Mouse (Mus musculus) hindbrain, embryonic 14.5 days (tissue): ENCODE measurements at regions not wholly inside any gene's neighbourhood (a gene's known extent, or its start where the extent isn't known, plus 50 kb on each side); places are given as distances from the start of the nearest gene placed in this dataset.
A peak's percentile ranks its signal among the peaks of the same experiment; 100 is the strongest.

Experiments used
- ATAC-seq: fragments of 200-750 bp; cut with Nextera tagmentation; 2 replicates; pipeline ENCODE4 v1.8.0; 2017; ENCODE audit warnings: moderate number of reproducible peaks, mild to moderate bottlenecking, moderate TSS enrichment, moderate library complexity; ENCODE audit not compliant: low FRiP score
- DNase-seq: peaks from one replicate; pipeline ENCODE4 v3.0.0-alpha.2; 2015; ENCODE audit warnings: low spot score
- H3K27ac ChIP-seq: fragments of 300-500 bp; sonication (generic); 2 replicates; pipeline ENCODE4 v1.5.1; 2014; ENCODE audit warnings: mild to moderate bottlenecking, moderate library complexity
- H3K27me3 ChIP-seq: fragments of 300-500 bp; sonication (generic); 2 replicates; pipeline ENCODE4 v1.6.1; 2014; ENCODE audit warnings: mild to moderate bottlenecking, low read length, mixed read lengths; ENCODE audit not compliant: control insufficient read depth, insufficient read depth
- H3K36me3 ChIP-seq: fragments of 300-500 bp; sonication (generic); replicated peaks from 2 replicates; pipeline ENCODE4 v1.6.1; 2014; ENCODE audit not compliant: control insufficient read depth, insufficient read depth
- H3K4me1 ChIP-seq: fragments of 300-500 bp; sonication (generic); replicated peaks from 2 replicates; pipeline ENCODE4 v1.6.1; 2014; ENCODE audit warnings: antibody characterized with exemption, low read length, mixed read lengths; ENCODE audit not compliant: control insufficient read depth, insufficient read depth
- H3K4me2 ChIP-seq: fragments of 300-500 bp; sonication (generic); replicated peaks from 2 replicates; pipeline ENCODE4 v1.6.1; 2014; ENCODE audit warnings: mild to moderate bottlenecking, moderate library complexity
- H3K4me3 ChIP-seq: fragments of 300-500 bp; sonication (generic); replicated peaks from 2 replicates; pipeline ENCODE4 v1.5.1; 2014; ENCODE audit warnings: mild to moderate bottlenecking, low read length
- H3K9ac ChIP-seq: fragments of 300-500 bp; sonication (generic); 2 replicates; pipeline ENCODE4 v1.6.1; 2014
- H3K9me3 ChIP-seq: fragments of 300-500 bp; sonication (generic); 2 replicates; pipeline ENCODE4 v1.6.1; 2016; ENCODE audit warnings: low read length; ENCODE audit not compliant: control insufficient read depth
- WGBS: fragments of 180-500 bp; shearing (Covaris S2); extraction: QIAGEN DNeasy Blood & Tissue Kit; methylation state at CpG from one replicate; pipeline ENCODE4 v1.1.7; 2014; 5-methylcytosine and 5-hydroxymethylcytosine counted together

DNA sequence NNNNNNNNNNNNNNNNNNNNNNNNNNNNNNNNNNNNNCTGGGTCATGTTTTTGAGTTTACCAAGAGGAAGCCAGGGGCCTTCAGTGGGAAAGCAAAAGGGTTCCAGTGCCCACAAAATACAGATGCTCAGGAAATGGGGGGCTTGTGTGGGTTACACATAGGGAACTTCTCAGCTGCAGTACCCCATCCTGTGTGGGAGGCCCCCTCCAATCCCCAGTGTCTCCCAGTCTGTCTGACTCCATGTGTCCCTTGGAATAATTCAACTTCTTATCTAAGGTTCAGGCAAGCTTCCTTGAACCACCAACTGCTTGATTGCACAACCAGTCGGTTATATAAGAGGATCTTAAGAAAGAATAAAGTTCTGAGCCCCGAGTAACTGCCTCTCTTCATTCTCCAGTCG lies 156.0 kb downstream of the Kit start:
- Histone ChIP-seq H3K27ac (no peak overlapping the region), H3K27me3 (no peaks in the 10 kb centered on the region), H3K4me2 (no peak overlapping the region), H3K9ac (no peak overlapping the region), H3K36me3 (no peaks in the 10 kb centered on the region), H3K4me1 (0 out of 2 replicates have a peak, but pooled peaks cover 4% of the 10 kb centered on the region), H3K4me3 (no peak overlapping the region), H3K9me3 (no peaks in the 10 kb centered on the region)
- 77% methylated on average over 3 of the region's 3 CpGs for WGBS
- DNase-seq (no peak), ATAC-seq (no peak)

DNA sequence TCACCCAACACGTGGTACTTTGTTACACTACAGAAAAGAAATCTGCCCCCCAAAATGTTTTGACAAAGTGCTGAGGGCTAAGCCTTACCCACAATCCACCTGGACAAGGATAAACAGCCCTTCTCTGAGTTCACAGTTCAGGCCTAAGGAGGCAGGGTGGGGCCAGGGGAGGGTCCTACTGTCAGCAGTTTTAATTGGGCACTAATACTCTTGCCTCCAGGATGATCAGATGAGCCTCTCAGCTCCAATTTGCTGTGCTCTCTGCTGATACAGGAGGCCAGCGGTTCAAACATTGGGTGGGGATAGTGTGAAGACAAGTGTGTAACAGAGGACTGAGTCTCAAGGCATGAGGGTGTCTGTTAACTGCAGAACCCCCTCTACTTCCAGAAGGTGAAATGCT lies 146.6 kb downstream of the Kit start:
- DNase-seq (no peak), ATAC-seq (no peak)
- no peak overlapping the region for H3K27ac ChIP-seq
- H3K4me3 ChIP-seq: no peak overlapping the region
- no peaks in the 10 kb centered on the region for H3K4me1 ChIP-seq
- WGBS: 88% methylated on average over 2 of the region's 2 CpGs
- H3K36me3 ChIP-seq: no peaks in the 10 kb centered on the region
- no peak overlapping the region for H3K4me2 ChIP-seq
- H3K9me3 ChIP-seq: no peaks in the 10 kb centered on the region
- no peaks in the 10 kb centered on the region for H3K27me3 ChIP-seq
- H3K9ac ChIP-seq: no peak overlapping the region

DNA sequence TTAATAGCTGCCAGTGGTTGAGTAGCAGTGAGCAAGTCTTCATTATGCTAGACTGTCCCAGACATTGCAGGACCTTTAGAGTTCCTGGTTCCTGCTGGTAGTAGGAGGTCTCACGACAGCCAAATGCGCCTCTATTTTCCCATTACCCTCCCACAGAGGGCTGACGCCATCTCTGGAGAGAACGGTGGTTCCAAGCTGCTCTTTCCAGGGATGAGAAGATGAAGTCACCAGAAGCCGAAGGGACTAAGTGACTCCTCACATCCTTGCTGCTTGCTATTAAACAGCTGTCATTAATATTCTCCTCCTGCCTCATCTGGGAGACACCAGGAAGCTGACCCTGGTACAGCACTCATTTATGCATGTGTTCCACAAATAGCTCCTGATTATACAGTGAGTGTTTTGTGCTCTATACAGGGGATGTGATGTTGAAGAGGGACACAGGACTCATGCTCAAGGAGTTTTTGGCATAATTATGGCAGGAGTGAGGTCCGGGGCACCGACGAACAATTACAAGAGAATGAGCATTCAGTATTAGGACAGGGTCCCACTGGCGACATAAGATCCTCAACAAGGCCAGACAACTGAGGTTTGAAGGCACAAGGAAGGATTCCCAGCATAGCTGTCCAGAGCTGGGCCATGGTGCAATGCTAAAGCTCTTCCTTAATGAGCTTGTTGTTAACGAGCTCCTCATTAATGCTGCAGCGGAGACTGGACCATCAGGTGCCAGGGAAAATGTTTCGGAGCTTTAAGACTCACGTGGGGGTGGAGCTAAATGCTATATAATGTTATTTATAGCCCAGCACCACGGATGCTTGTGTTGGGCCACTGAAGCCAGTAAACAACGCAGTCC lies 145.6 kb downstream of the Kit start:
- no peak overlapping the region for H3K27ac ChIP-seq
- no peaks in the 10 kb centered on the region for H3K4me1 ChIP-seq
- H3K9ac ChIP-seq: no peak overlapping the region
- DNase-seq (no peak), ATAC-seq (peak; percentile 24; the same call in 1 of the 2 replicates)
- H3K36me3 ChIP-seq: no peaks in the 10 kb centered on the region
- no peak overlapping the region for H3K4me3 ChIP-seq
- no peak overlapping the region for H3K4me2 ChIP-seq
- WGBS: 67% methylated on average over 15 of the region's 15 CpGs
- no peaks in the 10 kb centered on the region for H3K9me3 ChIP-seq
- H3K27me3 ChIP-seq: no peaks in the 10 kb centered on the region

DNA sequence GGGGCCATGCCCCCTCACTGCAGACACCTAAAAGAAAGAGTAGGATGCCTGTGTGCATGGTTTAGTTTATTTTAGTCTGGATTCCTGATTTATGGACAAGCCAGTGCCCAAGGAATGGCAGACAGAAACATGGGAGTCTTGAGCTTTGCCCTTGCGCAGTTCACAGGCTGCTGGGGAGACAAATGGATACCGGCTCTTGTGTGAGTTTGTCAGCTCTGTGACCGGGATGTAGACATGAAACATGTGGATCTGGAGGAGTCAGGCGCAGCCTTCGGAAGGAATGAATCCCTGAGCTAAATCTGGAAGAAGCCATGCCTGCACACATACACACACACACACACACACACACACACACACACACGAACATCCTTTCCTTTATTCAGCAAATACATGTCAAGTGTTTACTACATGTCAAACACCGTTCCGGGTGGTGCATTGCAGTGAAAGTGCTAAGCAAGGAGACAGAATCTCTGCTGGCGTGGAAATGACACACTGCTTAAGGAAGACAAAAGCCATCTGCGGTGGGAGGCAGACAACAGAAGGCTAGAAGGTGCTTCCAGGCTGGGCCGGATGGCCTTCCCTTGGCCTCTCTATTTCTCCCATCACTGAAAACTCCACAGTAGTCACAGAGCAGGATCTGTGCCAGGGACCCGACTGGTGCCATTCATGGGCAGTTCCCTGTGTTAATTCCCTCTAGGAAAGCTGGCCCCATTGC lies 144.0 kb downstream of the Kit start:
- no peak overlapping the region for H3K27ac ChIP-seq
- WGBS: 66% methylated on average over 12 of the region's 12 CpGs
- H3K27me3 ChIP-seq: no peaks in the 10 kb centered on the region
- no peaks in the 10 kb centered on the region for H3K4me1 ChIP-seq
- H3K4me3 ChIP-seq: no peak overlapping the region
- no peaks in the 10 kb centered on the region for H3K9me3 ChIP-seq
- no peak for DNase-seq
- peak; percentile 37; the same call in 1 of the 2 replicates for ATAC-seq
- H3K9ac ChIP-seq: no peak overlapping the region
- no peak overlapping the region for H3K4me2 ChIP-seq
- H3K36me3 ChIP-seq: no peaks in the 10 kb centered on the region
